Mouse (Mus musculus) adrenal gland, postnatal 36 days (tissue): Measurements from ENCODE around the gene Gsx1. TPM values are rescaled to one million over a fixed set of nuclear protein-coding genes. Genes with fewer than 3 reads are reported as not detected.

ENCODE experiments used
- DNase-seq, 2 experiments: peaks; one replicate each; pipeline ENCODE4 v3.0.0; 2021; ENCODE audit warnings: mixed read lengths in 1 of 2
- total RNA-seq, 2 experiments: library from RNA; stranded (reverse); gene quantifications; 2 replicates each; pipeline ENCODE4 v1.2.3; 2021

Gsx1 gene
- total RNA-seq, 2 experiments from 2014 or later: not detected

GRCm38 (mm10) chr5:147204905-147205304, 16.4 kb downstream of the Gsx1 start:
- no peak for DNase-seq

- no peak for DNase-seq
These were observed 19.4 kb downstream of the Gsx1 start for GRCm38 (mm10) chr5:147207852-147208251.

GRCm38 (mm10) chr5:147208471-147208870, 20.0 kb downstream of the Gsx1 start:
- no peak for DNase-seq

GRCm38 (mm10) chr5:147227354-147228112, 39.0 kb downstream of the Gsx1 start:
- peak; percentile 87 to 92 for DNase-seq

- no peak for DNase-seq
These were observed 47.2 kb downstream of the Gsx1 start for GRCm38 (mm10) chr5:147235406-147236309.

Other genes with a start within 250 kb of the Gsx1 start
- gene Gtf3a, start 240.0 kb upstream of the Gsx1 start, total RNA-seq: 10 to 100 TPM; 26.6 to 33.1 TPM
- gene Mtif3, start 224.9 kb upstream of the Gsx1 start, total RNA-seq: 10 to 100 TPM; 24.0 to 31.5 TPM
- 10 to 100 TPM; 11.8 to 17.3 TPM for gene Lnx2, start 112.1 kb upstream of the Gsx1 start, total RNA-seq
- gene Polr1d, start 111.6 kb upstream of the Gsx1 start, total RNA-seq: 100 to 1,000 TPM; 127 to 139 TPM
- gene Pdx1, start 81.3 kb downstream of the Gsx1 start, total RNA-seq: not detected
- not detected for gene Cdx2, start 118.6 kb downstream of the Gsx1 start, total RNA-seq
- gene Urad, start 133.7 kb downstream of the Gsx1 start, total RNA-seq: 1 to 10 TPM in 1 of 2 experiments, not detected in 1; 3.7 TPM
- under 1 TPM in 1 of 2 experiments, not detected in 1; 0.43 TPM for gene Flt3, start 211.8 kb downstream of the Gsx1 start, total RNA-seq
- gene Pan3, start 241.5 kb downstream of the Gsx1 start, total RNA-seq: 100 to 1,000 TPM in 1 of 2 experiments, 10 to 100 TPM in 1; 92.1 to 101 TPM